Mouse (Mus musculus): ENCODE results near the gene Tctex1d2. TPM values are rescaled to one million over a fixed set of nuclear protein-coding genes. Genes with fewer than 3 reads are reported as not detected.
"Not testable (repeated sequence)": the region's sequence is repeated elsewhere in the genome, so short reads cannot be mapped to it uniquely, and the experiment has no call there.

The Tctex1d2 gene
- polyA plus RNA-seq, 1 experiment from 2014 or later = 30.1 TPM

DNA sequence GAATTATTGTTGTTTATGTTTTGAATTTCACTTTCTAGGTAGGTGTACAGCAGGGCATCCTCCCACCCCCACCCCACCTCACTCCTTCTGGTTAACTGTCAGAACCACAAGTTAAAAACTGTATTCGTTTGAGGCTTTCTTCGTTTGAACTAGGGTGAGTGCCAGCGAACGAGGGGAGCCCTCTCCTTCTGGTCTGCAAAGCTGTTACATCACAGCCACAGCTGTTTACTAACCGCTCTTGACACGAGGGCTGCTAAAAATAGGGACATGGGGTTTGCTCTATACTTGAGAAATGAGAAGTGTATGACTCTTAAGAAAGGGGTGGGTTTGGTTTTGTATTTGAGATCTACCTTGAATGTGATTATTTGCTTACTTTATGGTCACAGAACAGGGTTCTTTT, 14.6 kb downstream of the Tctex1d2 start:
- Histone ChIP-seq H3K27me3 (no peaks in the 10 kb centered on the region), H3K27ac (no peak overlapping the region), H3K4me3 (replicated peaks) (no peak overlapping the region), H3K36me3 (no peaks in the 10 kb centered on the region), H3K9me3 (no peaks in the 10 kb centered on the region), H3K4me2 (replicated peaks) (no peak overlapping the region), H3K4me1 (replicated peaks) (peaks cover 22% of the 10 kb centered on the region), H3K9ac (replicated peaks) (no peak overlapping the region)
- WGBS = 72% methylated on average over 6 of the region's 6 CpGs
- ATAC-seq = no peak

GRCm38 (mm10) chr16:32434691-32435090, 15.2 kb downstream of the Tctex1d2 start:
- Histone ChIP-seq H3K27ac (no peak overlapping the region), H3K9me3 (no peaks in the 10 kb centered on the region), H3K4me2 (replicated peaks) (no peak overlapping the region), H3K4me3 (replicated peaks) (no peak overlapping the region), H3K36me3 (no peaks in the 10 kb centered on the region), H3K27me3 (no peaks in the 10 kb centered on the region), H3K4me1 (replicated peaks) (peaks cover 18% of the 10 kb centered on the region), H3K9ac (replicated peaks) (no peak overlapping the region)
- ATAC-seq = no peak

DNA sequence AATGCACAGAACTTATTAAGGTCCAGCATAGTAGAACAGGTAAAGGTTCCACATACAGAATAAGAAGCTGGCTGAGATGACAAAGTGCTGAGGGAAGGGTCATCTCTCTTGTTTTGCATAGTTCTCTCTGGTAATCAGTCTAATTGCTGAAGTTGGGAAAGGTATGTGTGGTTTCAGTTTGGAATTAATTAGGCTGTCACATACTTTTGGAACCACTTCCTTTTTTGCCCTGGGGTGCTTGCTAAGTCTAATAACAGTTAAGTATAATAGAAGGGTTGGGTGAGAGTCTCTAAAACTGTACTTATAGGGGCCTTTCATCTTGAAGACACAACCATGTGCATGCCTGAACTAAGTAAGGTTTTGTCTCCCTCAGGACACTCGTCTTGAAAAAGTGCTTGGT, 17.2 kb downstream of the Tctex1d2 start:
- no peak overlapping the region for H3K27ac ChIP-seq
- WGBS = 89% methylated on average over 1 of the region's 1 CpGs
- ATAC-seq = no peak
- peaks cover 10% of the 10 kb centered on the region for H3K4me1 ChIP-seq (replicated peaks)
- no peak overlapping the region for H3K4me3 ChIP-seq (replicated peaks)
- no peak overlapping the region for H3K4me2 ChIP-seq (replicated peaks)
- no peak overlapping the region for H3K9ac ChIP-seq (replicated peaks)
- no peaks in the 10 kb centered on the region for H3K9me3 ChIP-seq
- no peaks in the 10 kb centered on the region; the same call in 1 of the 2 replicates for H3K36me3 ChIP-seq
- H3K27me3 ChIP-seq = no peaks in the 10 kb centered on the region

DNA sequence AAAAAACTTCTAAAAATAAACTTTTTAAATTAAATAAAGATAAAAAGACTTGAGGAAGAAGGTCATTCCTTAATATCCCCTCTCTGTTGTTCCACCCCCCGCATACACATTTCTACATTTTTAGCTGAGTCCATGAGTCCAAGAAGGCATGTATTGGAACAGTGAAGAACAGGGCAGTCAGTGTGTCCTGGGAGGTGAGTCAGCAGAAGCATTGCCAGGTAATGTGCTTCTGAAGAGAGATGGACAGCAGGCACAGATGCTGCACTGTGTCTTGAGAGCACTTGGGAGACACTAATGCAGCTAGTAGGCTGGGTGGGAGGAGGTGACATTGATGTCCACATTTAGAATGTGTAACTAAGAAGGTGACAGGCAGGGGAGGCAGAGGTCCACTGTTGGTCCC, 17.8 kb downstream of the Tctex1d2 start:
- WGBS = 100% methylated on average over 1 of the region's 1 CpGs

GRCm38 (mm10) chr16:32441432-32441831, 21.9 kb downstream of the Tctex1d2 start:
- ATAC-seq = no peak
- 92% methylated on average over 3 of the region's 3 CpGs for WGBS
- H3K27me3 ChIP-seq = no peaks in the 10 kb centered on the region
- no peak overlapping the region for H3K27ac ChIP-seq
- H3K9me3 ChIP-seq = no peaks in the 10 kb centered on the region
- no peaks in the 10 kb centered on the region for H3K4me1 ChIP-seq (replicated peaks)
- no peak overlapping the region for H3K4me2 ChIP-seq (replicated peaks)
- no peak overlapping the region for H3K9ac ChIP-seq (replicated peaks)
- no peak overlapping the region for H3K4me3 ChIP-seq (replicated peaks)
- H3K36me3 ChIP-seq = no peaks in the 10 kb centered on the region; the same call in 1 of the 2 replicates

More for the DNA sequence above, 17.8 kb downstream of the Tctex1d2 start:
- no peak overlapping the region for H3K9ac ChIP-seq (replicated peaks)
- ATAC-seq = no peak
- H3K4me3 ChIP-seq (replicated peaks) = no peak overlapping the region
- no peaks in the 10 kb centered on the region for H3K27me3 ChIP-seq
- peaks cover 4% of the 10 kb centered on the region; the same call in 1 of the 2 replicates for H3K4me1 ChIP-seq (replicated peaks)
- no peak overlapping the region for H3K4me2 ChIP-seq (replicated peaks)
- no peaks in the 10 kb centered on the region for H3K9me3 ChIP-seq
- no peaks in the 10 kb centered on the region; the same call in 1 of the 2 replicates for H3K36me3 ChIP-seq
- no peak overlapping the region for H3K27ac ChIP-seq

- H3K9me3 ChIP-seq; H3K27me3 ChIP-seq; H3K4me1 ChIP-seq (replicated peaks); H3K27ac ChIP-seq; ATAC-seq; H3K4me3 ChIP-seq (replicated peaks); H3K9ac ChIP-seq (replicated peaks); H3K4me2 ChIP-seq (replicated peaks); H3K36me3 ChIP-seq: not testable (repeated sequence)
- WGBS = 94% methylated on average over 3 of the region's 3 CpGs
Measured at GRCm38 (mm10) chr16:32444615-32445014, 25.1 kb downstream of the Tctex1d2 start.

GRCm38 (mm10) chr16:32445558-32445957, 26.1 kb downstream of the Tctex1d2 start:
- Histone ChIP-seq H3K9ac (replicated peaks) (no peak overlapping the region), H3K27ac (no peak overlapping the region), H3K4me1 (replicated peaks) (no peaks in the 10 kb centered on the region), H3K4me3 (replicated peaks) (no peak overlapping the region), H3K36me3 (no peaks in the 10 kb centered on the region; the same call in 1 of the 2 replicates), H3K9me3 (no peaks in the 10 kb centered on the region), H3K4me2 (replicated peaks) (no peak overlapping the region), H3K27me3 (no peaks in the 10 kb centered on the region)
- WGBS = 97% methylated on average over 1 of the region's 1 CpGs
- ATAC-seq = no peak

GRCm38 (mm10) chr16:32446563-32447138, 27.1 kb downstream of the Tctex1d2 start:
- Histone ChIP-seq H3K4me2 (replicated peaks) (no peak overlapping the region), H3K9ac (replicated peaks) (no peak overlapping the region), H3K9me3 (no peaks in the 10 kb centered on the region), H3K36me3 (peaks cover 2% of the 10 kb centered on the region; the same call in 1 of the 2 replicates), H3K27me3 (no peaks in the 10 kb centered on the region), H3K4me1 (replicated peaks) (no peaks in the 10 kb centered on the region), H3K27ac (no peak overlapping the region), H3K4me3 (replicated peaks) (no peak overlapping the region)
- 84% methylated on average over 2 of the region's 2 CpGs for WGBS
- ATAC-seq = no peak

DNA sequence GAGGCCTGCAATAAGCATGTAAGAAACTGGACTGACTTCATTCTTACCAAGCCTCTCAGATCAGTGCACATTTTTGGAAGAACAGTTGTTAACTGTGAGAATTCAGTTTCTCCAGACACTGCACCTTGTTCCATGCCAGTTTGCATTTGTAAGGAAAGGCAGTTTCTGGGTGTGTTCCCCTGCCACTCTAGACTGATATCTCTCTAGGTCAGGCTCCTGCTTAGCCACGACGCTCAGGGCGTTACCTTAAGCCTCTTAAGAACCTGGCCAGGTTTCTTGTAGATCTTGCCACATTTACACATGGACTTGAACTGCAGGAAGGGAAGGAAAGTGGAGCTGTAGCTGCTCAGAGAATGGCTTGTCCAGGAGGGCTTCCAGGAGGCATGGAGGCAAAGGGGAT, 30.2 kb downstream of the Tctex1d2 start:
- Histone ChIP-seq H3K4me1 (replicated peaks) (no peaks in the 10 kb centered on the region), H3K4me3 (replicated peaks) (no peak overlapping the region), H3K36me3 (peaks cover 20% of the 10 kb centered on the region), H3K9me3 (no peaks in the 10 kb centered on the region), H3K27me3 (no peaks in the 10 kb centered on the region), H3K27ac (no peak overlapping the region), H3K9ac (replicated peaks) (no peak overlapping the region), H3K4me2 (replicated peaks) (no peak overlapping the region)
- 84% methylated on average over 3 of the region's 3 CpGs for WGBS
- no peak for ATAC-seq

- no peak for ATAC-seq
- Histone ChIP-seq H3K27me3 (no peaks in the 10 kb centered on the region), H3K27ac (no peak overlapping the region), H3K9me3 (no peaks in the 10 kb centered on the region), H3K4me3 (replicated peaks) (no peak overlapping the region), H3K4me2 (replicated peaks) (no peak overlapping the region), H3K36me3 (peaks cover 24% of the 10 kb centered on the region), H3K9ac (replicated peaks) (no peak overlapping the region), H3K4me1 (replicated peaks) (no peaks in the 10 kb centered on the region)
- WGBS = 95% methylated on average over 2 of the region's 2 CpGs
Measured at GRCm38 (mm10) chr16:32450133-32450532, 30.6 kb downstream of the Tctex1d2 start.

DNA sequence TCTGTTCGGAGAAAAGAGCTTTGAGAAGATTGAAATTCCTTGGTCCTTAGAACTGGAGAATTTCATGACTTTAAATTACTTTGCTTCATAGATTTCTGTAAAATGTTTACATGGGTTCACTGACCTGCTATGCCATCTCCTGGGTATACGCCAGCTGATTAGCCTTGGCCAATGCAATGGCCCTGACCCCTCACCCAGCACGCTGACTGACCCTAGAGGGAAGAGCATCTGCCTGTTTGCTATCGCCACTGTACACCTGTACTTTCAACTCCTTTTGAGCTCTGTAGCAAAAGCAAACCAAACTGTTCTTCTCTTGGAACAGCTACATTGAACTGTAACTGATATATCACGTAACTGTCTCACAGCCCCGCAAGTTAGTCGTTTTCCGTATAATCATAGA, 33.6 kb downstream of the Tctex1d2 start:
- WGBS = 93% methylated on average over 8 of the region's 8 CpGs
- H3K27ac ChIP-seq = no peak overlapping the region
- H3K9me3 ChIP-seq = no peaks in the 10 kb centered on the region

DNA sequence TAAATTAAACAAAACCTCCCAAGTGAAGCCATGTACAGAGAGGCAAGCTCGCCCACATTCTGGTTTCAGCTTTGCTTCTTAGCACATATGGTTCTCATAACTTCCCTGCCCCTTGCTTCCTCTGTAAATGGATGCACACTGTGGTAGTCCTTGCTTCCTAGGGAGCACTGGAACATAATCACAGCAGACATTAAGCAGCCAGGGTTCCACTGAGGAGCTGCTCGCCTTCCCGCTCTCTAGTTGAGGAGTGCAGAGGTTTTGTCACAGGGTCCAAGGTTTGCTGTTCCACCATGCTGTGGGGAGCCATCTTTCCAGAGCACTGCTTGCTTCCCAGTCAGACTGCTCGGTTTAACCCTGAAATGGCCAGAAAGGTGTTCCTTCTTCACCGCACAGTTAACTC, 35.1 kb downstream of the Tctex1d2 start:
- WGBS = 89% methylated on average over 5 of the region's 5 CpGs
- no peak overlapping the region for H3K4me2 ChIP-seq (replicated peaks)
- H3K27me3 ChIP-seq = no peaks in the 10 kb centered on the region
- H3K9ac ChIP-seq (replicated peaks) = no peak overlapping the region
- H3K4me3 ChIP-seq (replicated peaks) = no peak overlapping the region
- no peak for ATAC-seq
- no peaks in the 10 kb centered on the region for H3K4me1 ChIP-seq (replicated peaks)
- H3K27ac ChIP-seq = no peak overlapping the region
- no peaks in the 10 kb centered on the region for H3K9me3 ChIP-seq
- H3K36me3 ChIP-seq = peaks cover 51% of the 10 kb centered on the region

More for the DNA sequence above, 33.6 kb downstream of the Tctex1d2 start:
- H3K36me3 ChIP-seq = peaks cover 46% of the 10 kb centered on the region
- no peaks in the 10 kb centered on the region for H3K4me1 ChIP-seq (replicated peaks)
- H3K4me3 ChIP-seq (replicated peaks) = no peak overlapping the region
- no peak overlapping the region for H3K4me2 ChIP-seq (replicated peaks)
- H3K27me3 ChIP-seq = no peaks in the 10 kb centered on the region
- no peak overlapping the region for H3K9ac ChIP-seq (replicated peaks)
- no peak for ATAC-seq

DNA sequence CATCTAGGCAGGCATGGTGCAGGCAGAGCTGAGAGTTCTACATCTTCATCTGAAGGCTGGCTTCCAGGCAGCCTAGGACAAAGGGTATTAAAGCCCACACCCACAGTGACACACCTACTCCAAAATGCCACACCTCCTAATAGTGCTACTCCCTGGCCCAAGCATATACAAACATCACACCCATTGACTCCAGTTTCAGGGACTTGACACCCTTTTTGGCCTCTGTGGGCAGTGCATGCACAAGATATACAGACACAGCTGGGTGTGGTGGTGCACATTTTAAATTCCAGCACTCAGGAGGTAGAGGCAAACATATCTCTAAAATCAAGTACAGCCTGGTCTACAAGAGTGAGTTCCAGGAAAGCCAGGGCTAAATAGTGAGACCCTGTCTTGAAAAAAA, 36.6 kb downstream of the Tctex1d2 start:
- no peak for ATAC-seq
- Histone ChIP-seq H3K36me3 (peaks cover 51% of the 10 kb centered on the region), H3K27ac (no peak overlapping the region), H3K27me3 (no peaks in the 10 kb centered on the region), H3K9ac (replicated peaks) (no peak overlapping the region), H3K9me3 (no peaks in the 10 kb centered on the region), H3K4me1 (replicated peaks) (no peaks in the 10 kb centered on the region), H3K4me2 (replicated peaks) (no peak overlapping the region), H3K4me3 (replicated peaks) (no peak overlapping the region)
